Mouse (Mus musculus) retina, embryonic 14.5 days (tissue): ENCODE measurements around the gene Tpte.
"Not testable (repeated sequence)": the region's sequence is repeated elsewhere in the genome, so short reads cannot be mapped to it uniquely, and the experiment has no call there.

Source experiments
- DNase-seq: peaks from one replicate; pipeline ENCODE4 v3.0.0-alpha.2; 2015; ENCODE audit warnings: low spot score

The Tpte gene

DNA sequence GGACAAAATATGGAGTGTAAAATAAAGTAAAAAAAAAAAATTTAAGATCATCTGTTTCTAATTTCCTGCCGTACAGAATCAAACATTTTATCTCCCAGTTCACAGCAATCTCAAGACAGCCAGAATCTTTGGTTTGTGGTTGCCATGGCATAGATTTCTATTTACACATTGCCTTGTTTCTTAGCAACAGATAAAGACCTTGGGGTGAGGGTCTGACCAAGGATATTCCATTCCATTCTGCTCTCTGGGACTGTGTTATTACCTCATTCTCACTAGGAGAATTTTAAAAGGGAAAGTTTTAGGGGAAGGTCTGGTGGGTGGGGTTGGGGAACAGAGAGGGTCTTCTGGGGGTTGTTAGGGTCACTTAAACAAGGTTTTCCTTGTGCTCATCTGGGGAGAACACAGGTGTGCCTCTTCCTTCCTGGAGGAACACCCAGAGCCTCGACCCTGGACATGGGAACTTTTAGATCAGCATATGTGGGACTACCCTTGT lies at the start of gene Tpte:
Tpte (plus strand) TSS at position 443 of the 493 bp plus-strand sequence.
- DNase-seq, result no peak

DNA sequence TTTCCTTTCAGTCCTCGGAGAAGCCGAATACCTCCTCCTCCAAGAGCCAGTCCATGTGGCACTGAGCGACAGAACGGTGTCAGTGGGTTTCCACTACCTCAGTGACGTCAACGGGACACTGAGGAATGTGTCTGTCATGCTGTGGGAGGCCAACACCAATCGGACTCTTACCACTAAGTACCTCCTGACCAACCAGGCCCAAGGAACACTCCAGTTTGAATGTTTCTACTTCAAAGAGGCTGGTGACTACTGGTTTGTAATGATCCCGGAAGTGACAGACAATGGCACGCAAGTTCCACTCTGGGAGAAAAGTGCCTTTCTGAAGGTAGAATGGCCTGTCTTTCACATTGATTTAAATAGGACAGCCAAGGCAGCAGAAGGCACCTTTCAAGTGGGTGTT lies 40.3 kb upstream of the Tpte start:
- DNase-seq, result no peak

GRCm38 (mm10) chr8:22245663-22246062 lies 37.6 kb upstream of the Tpte start:
- no peak for DNase-seq

DNA sequence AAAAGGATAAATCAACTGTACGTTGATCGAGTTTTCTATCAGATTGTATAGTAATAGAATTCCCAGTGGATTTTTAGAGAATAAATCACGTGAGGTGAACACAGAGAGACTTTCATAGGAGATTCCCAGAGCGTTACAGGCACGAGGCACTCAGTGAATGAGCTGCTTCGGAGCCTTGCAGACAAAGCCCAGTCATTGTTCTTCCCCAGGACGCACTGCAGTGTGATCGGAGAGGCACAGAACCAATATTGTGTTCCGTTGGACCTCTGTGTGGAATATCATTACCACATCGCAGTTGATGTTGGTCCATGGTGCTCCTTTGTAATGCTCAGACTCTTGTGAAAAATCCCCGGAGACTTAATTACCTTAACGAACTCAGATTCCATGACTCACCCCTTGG lies 35.3 kb upstream of the Tpte start:
- DNase-seq, result no peak

DNA sequence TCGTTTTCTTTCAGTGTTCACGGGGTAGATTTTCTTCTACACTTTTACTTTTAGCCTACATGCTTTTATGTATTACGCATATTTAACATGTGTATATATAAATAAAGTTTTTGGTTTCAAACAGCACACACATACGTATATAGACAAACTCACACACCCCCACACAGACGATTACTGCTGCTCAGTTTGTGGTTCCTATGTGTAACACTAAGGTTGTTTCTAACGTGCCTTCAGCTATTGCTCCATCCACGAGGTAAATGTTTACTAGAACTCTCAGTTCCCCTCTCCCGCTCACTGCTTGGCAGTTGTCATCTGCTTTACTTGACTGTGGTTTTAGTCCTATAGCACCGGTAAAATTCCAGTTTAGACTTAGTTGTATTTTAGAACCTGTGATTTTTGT lies 34.2 kb upstream of the Tpte start:
- no peak for DNase-seq

- no peak for DNase-seq
Measured at GRCm38 (mm10) chr8:22258946-22259450, 24.2 kb upstream of the Tpte start.

DNA sequence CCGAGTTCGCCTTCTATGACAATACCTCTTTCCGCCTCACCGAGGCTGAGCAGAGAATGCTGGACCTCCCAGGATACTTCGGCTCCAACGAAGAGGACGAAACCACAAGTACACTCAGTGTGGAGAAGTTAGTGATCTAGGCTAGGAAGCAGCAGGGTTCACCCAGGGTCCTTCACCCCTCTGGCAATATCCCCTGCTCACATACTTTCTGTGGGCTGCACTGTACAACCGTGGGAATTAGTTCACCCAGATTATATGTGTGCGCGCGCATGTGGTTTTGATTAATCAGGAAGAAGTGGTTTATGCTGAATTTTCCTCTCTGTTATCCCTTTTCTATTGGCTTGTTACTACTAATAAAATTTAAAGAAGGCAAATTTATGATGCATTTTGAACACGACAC lies 23.7 kb upstream of the Tpte start:
- DNase-seq, result no peak

- no peak for DNase-seq
Measured at GRCm38 (mm10) chr8:22260091-22260722, 23.0 kb upstream of the Tpte start.

- DNase-seq, result no peak
Measured at GRCm38 (mm10) chr8:22262267-22262666, 21.0 kb upstream of the Tpte start.

- no peak for DNase-seq
Measured at GRCm38 (mm10) chr8:22264292-22264691, 18.9 kb upstream of the Tpte start.

GRCm38 (mm10) chr8:22264787-22265186 lies 18.5 kb upstream of the Tpte start:
- no peak for DNase-seq

DNA sequence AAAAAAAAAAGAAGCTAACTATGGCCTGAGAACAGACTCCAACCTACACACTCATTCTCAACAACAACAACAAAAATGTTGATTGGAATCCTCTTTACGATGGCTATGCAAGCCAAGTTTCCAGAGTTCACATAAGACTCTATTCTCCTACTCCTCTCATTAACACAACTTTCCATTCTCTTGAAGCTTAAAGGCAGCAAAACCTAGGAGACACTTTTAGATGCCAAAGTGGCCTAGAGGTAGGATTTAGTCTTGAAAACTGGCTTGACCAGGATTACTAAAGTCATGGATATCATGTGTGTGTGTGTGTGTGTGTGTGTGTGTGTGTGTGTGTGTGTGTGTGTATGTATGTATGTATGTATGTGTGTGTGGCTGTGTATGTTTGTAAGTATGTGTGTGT lies 18.0 kb upstream of the Tpte start:
- no peak for DNase-seq

DNA sequence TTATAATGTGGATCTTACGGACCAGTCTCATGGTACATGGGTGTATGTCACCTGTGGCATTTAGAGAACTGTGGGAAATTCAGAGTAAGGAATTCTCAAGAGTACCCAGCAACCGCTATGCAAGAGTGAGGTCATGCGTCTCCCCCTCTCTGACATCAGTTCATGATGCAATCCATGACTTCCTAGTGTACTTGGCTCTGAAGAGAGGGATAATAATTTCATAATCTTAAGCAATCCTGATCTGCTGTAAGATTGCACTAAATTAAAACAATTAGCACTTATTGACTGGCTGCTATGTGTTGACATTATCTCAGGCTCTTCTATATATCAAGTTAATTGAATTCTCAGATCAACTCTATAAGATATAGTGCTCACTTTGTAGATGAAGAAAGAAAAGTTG lies 16.4 kb upstream of the Tpte start:
- no peak for DNase-seq

DNA sequence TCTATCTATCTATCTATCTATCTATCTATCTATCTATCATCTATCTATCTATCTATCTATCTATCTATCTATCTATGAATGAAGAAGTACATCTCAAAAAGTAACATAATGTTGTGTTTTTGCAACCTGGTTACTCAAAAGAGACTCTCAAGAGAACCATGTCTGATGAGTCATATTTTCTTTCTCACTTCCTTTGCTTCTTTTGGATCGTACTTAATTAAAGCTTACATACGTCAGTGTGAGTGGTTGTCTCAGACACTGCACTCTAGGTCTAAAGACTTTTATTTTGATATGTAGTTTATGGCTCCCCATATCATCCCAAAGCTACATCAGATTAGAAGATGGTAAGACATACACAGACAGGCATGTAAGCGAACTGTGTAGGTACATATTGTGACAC lies 10.1 kb upstream of the Tpte start:
- no peak for DNase-seq

- no peak for DNase-seq
Measured at GRCm38 (mm10) chr8:22274641-22275040, 8.6 kb upstream of the Tpte start.

DNA sequence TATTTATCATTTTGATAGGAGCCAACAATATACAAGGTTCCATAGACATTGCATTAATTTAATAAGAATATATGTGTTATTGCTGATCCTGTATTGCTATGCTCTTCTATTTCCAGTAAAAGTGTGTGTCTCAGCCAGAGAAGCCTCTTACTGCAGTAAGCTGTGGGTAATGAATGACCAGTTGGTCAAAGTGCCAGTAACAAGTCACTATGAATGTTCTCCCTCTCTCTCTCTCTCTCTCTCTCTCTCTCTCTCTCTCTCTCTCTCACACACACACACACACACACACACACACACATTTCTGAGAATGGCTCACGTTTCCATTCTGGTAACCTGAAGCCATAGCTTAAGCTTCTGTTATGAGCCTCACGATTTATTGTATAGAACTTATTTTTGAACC lies 19.1 kb downstream of the Tpte start:
- no peak for DNase-seq

DNA sequence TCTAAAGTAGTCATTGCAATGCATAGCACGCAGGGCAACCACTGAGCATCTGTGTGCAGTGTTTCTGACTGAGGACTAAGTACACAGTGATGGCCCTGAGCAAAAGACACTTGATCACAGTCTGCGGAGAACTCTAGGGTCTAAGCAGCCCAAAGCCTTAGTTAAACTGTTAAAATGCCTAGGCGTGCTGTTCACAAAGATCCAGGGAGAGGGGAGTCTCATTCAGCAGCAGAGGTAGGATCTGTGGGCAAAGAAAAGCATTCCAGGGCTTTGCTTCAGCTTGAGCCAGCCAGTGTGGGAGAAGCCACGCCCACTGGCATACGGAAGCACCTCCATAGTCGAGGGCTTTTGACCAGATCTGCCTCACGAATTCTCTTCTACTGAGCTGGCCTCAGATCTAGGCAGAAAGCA lies 19.7 kb downstream of the Tpte start:
- peak; percentile 44 for DNase-seq

- not testable (repeated sequence) for DNase-seq
Measured at GRCm38 (mm10) chr8:22304045-22304444, 20.8 kb downstream of the Tpte start.

DNA sequence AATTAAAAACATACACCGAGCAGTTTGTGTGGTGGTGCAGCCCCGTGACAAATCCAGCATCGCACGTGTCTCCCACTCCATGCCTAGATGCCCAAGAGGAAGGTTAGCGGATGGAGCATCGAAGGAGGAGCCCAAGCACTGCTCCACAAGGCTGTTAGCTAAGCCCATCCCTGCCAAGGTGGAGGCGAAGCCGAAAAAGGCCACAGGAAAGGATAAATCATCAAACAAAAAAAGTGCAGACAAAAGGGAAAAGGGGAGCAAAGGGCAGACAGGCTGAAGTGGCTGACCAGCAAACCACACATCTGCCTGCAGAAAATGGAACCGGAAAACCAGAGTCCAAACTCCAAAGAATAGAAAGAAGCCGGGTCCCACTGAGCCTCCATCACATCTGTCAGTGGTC lies 23.8 kb downstream of the Tpte start:
- no peak for DNase-seq

- no peak for DNase-seq
Measured at GRCm38 (mm10) chr8:22311446-22311845, 28.2 kb downstream of the Tpte start.

DNA sequence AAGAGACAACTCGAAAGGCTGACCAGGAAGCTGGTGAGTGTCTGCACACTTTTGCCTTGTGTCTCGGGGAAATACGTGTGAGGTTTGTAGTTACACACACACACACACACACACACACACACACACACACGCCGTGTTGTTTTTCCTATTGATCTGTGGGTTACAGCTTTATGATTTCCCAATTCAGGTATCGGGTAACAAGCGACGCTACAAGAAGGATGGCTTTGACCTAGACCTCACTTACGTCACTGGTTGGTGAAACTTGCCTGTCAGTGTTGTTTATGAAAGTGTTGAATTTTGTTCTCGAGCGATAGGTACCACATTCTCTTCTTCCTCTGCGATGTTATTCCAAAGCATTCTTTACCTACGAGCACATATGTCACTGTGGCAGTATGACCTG lies 52.2 kb downstream of the Tpte start:
- DNase-seq, result no peak

GRCm38 (mm10) chr8:22359359-22359758 lies 76.1 kb downstream of the Tpte start:
- DNase-seq, result no peak

DNA sequence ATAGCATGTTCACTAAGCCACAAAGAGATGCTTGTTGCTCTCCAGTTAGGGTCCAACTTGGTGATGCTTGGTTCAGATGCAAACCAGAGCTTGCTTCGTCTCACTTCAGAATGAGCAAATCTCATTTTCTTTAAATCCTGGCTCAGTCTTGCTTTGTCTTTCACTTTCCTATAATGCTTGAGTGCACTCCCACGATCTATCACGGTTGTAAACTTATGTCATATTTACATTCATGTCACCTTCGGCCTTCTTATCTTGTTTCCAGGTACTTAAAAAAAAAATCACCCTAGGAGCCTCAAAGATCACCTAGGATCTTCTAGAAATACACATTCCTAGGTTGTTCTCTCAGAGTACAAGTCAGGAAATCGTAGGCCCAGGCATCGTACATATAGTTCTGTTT lies 76.6 kb downstream of the Tpte start:
- no peak for DNase-seq

GRCm38 (mm10) chr8:22376311-22376710 lies 93.1 kb downstream of the Tpte start:
- DNase-seq, result no peak
